Mouse (Mus musculus) kidney, embryonic 14.5 days (tissue): ENCODE data around the gene Fam166a. TPM values are rescaled to one million over a fixed set of nuclear protein-coding genes. Genes with fewer than 3 reads are reported as not detected.
"Not testable (repeated sequence)": the region's sequence is repeated elsewhere in the genome, so short reads cannot be mapped to it uniquely, and the experiment has no call there.

Source experiments
- ATAC-seq: fragments of 200-750 bp; cut with Nextera tagmentation; 2 replicates; pipeline ENCODE4 v1.8.0; 2017; ENCODE audit warnings: moderate number of reproducible peaks, mild to moderate bottlenecking, moderate TSS enrichment, moderate library complexity; ENCODE audit not compliant: low FRiP score, low TSS enrichment
- H3K27ac ChIP-seq: fragments of 300-500 bp; sonication (generic); 2 replicates; pipeline ENCODE4 v1.5.1; 2014; ENCODE audit warnings: low read depth, mild to moderate bottlenecking, low read length, moderate library complexity, mixed read lengths
- H3K27me3 ChIP-seq: fragments of 300-500 bp; sonication (generic); 2 replicates; pipeline ENCODE4 v1.6.1; 2014; ENCODE audit warnings: mild to moderate bottlenecking, low read length; ENCODE audit not compliant: control insufficient read depth, insufficient read depth
- H3K36me3 ChIP-seq: fragments of 300-500 bp; sonication (generic); 2 replicates; pipeline ENCODE4 v1.6.1; 2014; ENCODE audit warnings: low read length, mixed read lengths; ENCODE audit not compliant: control insufficient read depth, insufficient read depth
- H3K4me1 ChIP-seq: fragments of 300-500 bp; sonication (generic); 2 replicates; pipeline ENCODE4 v1.6.1; 2014; ENCODE audit warnings: low read length, mixed read lengths; ENCODE audit not compliant: control insufficient read depth, insufficient read depth
- H3K4me2 ChIP-seq: fragments of 300-500 bp; sonication (generic); replicated peaks from 2 replicates; pipeline ENCODE4 v1.6.1; 2014; ENCODE audit warnings: low read depth, mild to moderate bottlenecking, low read length
- H3K4me3 ChIP-seq: fragments of 300-500 bp; sonication (generic); 2 replicates; pipeline ENCODE4 v1.5.1; 2014; ENCODE audit warnings: mild to moderate bottlenecking, low read length
- H3K9ac ChIP-seq: fragments of 300-500 bp; sonication (generic); 2 replicates; pipeline ENCODE4 v1.6.1; 2014; ENCODE audit warnings: low read depth, mild to moderate bottlenecking, low read length, moderate library complexity
- H3K9me3 ChIP-seq: fragments of 300-500 bp; sonication (generic); 2 replicates; pipeline ENCODE4 v1.6.1; 2016; ENCODE audit warnings: low read length; ENCODE audit not compliant: control insufficient read depth
- WGBS: fragments of 180-500 bp; shearing (Covaris S2); extraction: QIAGEN DNeasy Blood & Tissue Kit; methylation state at CpG from one replicate; pipeline ENCODE4 v1.1.7; 2014; 5-methylcytosine and 5-hydroxymethylcytosine counted together
- polyA plus RNA-seq: library from polyadenylated mRNA; unstranded; fragments of >200 nt; fragmentation: Nextera tagmentation; extraction: Ambion mirVana; gene quantifications from 2 replicates; pipeline ENCODE4 v1.2.1, GENCODE M21; 2014

Fam166a gene
- polyA plus RNA-seq, 1 experiment from 2014 or later: 0.55 TPM

DNA sequence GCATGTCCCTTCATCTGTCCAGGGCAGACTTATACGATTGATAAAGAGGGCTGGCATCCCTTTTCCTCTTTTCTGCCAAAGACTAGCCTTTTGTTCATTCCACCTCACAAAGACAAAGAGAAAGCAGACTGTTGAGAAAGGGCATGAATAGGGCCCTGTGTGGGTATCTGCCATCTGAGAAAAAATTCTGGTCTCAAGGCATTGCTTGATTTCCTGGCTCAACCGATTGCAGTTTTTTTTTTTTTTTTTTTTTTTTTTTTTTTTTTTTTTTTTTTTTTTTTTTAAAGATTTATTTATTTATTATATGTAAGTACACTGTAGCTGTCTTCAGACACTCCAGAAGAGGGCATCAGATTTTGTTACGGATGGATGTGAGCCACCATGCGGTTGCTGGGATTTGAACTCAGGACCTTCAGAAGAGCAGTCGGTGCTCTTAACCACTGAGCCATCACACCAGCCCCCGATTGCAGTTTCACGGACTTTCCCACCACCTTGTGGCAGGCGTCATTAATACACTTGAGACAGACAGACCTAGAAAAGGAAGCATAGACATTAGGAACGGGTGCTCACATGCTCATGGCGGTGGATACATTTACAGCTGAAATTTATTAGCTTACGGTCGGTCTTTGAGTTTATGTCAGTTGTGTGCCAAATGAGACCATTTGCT lies 38.0 kb downstream of the Fam166a start:
- not testable (repeated sequence) for H3K9me3 ChIP-seq, H3K27ac ChIP-seq, H3K27me3 ChIP-seq, H3K36me3 ChIP-seq, ATAC-seq
- Histone ChIP-seq H3K4me2 (peak overlapping the region; percentile 95), H3K4me1 (peaks cover 12% of the 10 kb centered on the region), H3K4me3 (peak overlapping the region; percentile 87), H3K9ac (peak overlapping the region; percentile 73; the same call in 1 of the 2 replicates)
- 61% methylated on average over 10 of the region's 12 CpGs for WGBS

DNA sequence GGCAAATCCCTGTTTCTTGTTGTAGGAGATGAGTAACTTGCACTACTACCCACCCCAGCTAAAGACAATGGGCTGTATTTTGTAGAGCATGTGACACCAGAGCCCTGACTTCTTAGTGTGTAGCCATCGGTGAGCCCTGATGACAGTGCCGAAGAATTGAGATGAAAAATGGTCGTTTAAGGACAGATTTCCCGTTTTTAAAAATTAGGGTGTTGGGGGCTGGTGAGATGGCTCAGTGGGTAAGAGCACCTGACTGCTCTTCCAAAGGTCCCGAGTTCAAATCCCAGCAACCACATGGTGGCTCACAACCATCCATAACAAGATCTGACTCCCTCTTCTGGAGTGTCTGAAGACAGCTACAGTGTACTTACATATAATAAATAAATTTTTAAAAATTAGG lies 38.7 kb downstream of the Fam166a start:
- not testable (repeated sequence) for H3K4me3 ChIP-seq, H3K4me2 ChIP-seq, H3K27ac ChIP-seq, H3K27me3 ChIP-seq, H3K9ac ChIP-seq, H3K36me3 ChIP-seq, ATAC-seq, H3K9me3 ChIP-seq
- 87% methylated on average over 5 of the region's 5 CpGs for WGBS
- peaks cover 12% of the 10 kb centered on the region for H3K4me1 ChIP-seq

- no peak overlapping the region for H3K4me2 ChIP-seq
- ATAC-seq: no peak
These were observed 40.3 kb downstream of the Fam166a start for GRCm38 (mm10) chr2:25258887-25259286.

GRCm38 (mm10) chr2:25261870-25262269 lies 43.3 kb downstream of the Fam166a start:
- 52% methylated on average over 12 of the region's 12 CpGs for WGBS
- Histone ChIP-seq H3K27me3 (peaks cover 14% of the 10 kb centered on the region), H3K4me2 (peak overlapping the region; percentile 99), H3K9ac (peak overlapping the region; percentile 37; the same call in 1 of the 2 replicates), H3K36me3 (no peaks in the 10 kb centered on the region), H3K27ac (no peak overlapping the region; the same call in 1 of the 2 replicates), H3K4me1 (peaks cover 14% of the 10 kb centered on the region), H3K9me3 (no peaks in the 10 kb centered on the region), H3K4me3 (peak overlapping the region; percentile 78)
- no peak; the same call in 1 of the 2 replicates for ATAC-seq

More at GRCm38 (mm10) chr2:25258887-25259286, 40.3 kb downstream of the Fam166a start:
- Histone ChIP-seq H3K27me3 (peaks cover 10% of the 10 kb centered on the region), H3K9me3 (no peaks in the 10 kb centered on the region), H3K27ac (no peak overlapping the region), H3K36me3 (no peaks in the 10 kb centered on the region), H3K4me3 (no peak overlapping the region), H3K9ac (no peak overlapping the region), H3K4me1 (peaks cover 18% of the 10 kb centered on the region)
- WGBS: 64% methylated on average over 2 of the region's 2 CpGs

DNA sequence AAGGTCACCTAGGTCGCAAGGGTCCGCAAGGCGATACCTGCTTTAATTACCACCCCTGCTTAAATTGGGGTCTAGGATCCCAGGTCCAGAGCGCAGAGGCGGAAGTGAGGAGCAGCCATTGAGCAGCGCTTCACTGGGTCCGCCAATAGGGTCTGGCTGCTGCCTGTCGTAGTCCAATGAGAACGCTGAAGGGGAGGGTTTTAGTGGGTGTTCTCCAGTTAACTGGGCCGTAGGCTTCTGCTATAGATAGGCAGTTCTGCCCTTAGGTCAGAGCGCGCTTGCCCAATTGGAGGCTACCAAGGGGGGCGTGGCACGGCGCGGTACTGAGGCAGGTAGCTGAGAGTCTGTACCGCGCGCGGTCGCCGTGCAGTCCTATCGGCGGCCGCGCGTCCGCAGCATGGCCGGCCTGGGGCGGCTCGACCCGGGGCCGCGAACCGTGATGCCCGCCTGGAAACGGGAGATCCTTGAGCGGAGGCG lies 43.8 kb downstream of the Fam166a start, which contains the start of gene Tprn:
Gene Tprn (plus strand): TSS at position 328 of the 477 bp plus-strand sequence.
- under 1% methylated on average over 39 of the region's 39 CpGs for WGBS
- no peaks in the 10 kb centered on the region for H3K9me3 ChIP-seq
- ATAC-seq: peak; percentile 99
- no peak within 1 kb of the TSS; the same call in 1 of the 2 replicates for H3K27ac ChIP-seq
- H3K4me2 ChIP-seq: peak within 1 kb of the TSS; percentile 99
- peak within 1 kb of the TSS; percentile 78 for H3K4me3 ChIP-seq
- H3K4me1 ChIP-seq: peaks cover 14% of the 10 kb centered on the region
- H3K36me3 ChIP-seq: no peaks in the 10 kb centered on the region
- H3K27me3 ChIP-seq: peaks cover 14% of the 10 kb centered on the region
- peak within 1 kb of the TSS; percentile 66 for H3K9ac ChIP-seq

GRCm38 (mm10) chr2:25262795-25263622 lies 44.5 kb downstream of the Fam166a start:
- Histone ChIP-seq H3K27me3 (peaks cover 14% of the 10 kb centered on the region), H3K4me1 (peaks cover 14% of the 10 kb centered on the region), H3K4me2 (peak overlapping the region; percentile 99), H3K36me3 (no peaks in the 10 kb centered on the region), H3K27ac (no peak overlapping the region), H3K9ac (peak overlapping the region; percentile 66), H3K9me3 (no peaks in the 10 kb centered on the region), H3K4me3 (peak overlapping the region; percentile 78)
- under 1% methylated on average over 73 of the region's 82 CpGs for WGBS
- ATAC-seq: peak; percentile 16

DNA sequence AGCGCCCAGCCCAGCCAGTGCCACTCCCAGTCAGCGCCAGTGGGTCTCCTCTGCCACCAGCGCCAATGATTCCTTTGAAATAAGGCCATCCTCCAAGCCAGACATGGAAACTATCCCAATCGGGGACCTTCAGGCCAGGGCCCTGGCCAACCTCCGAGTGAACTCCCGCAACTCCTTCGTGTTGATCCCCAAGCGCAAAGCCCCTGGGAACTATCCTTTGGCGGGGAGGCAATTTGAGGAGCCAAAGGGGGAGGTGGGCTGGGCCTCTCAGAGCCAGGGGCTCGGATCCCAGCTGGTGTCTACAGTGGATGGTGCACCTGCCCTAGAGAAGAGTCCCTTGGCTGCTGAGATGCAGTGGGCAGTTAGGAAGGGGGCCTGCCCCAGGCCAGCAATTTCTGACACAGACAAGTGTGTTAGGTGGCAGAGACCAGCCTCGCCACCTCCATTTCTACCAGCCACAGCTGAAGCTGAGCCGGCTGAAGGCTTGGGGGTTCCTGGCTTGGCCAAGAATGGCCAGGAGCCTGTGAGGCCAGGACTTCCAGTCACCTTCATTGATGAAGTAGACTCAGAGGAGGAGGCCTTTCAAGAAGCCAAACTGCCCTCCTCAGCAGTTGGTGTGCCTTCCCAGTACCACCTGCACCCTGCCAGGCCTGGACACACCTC lies 45.2 kb downstream of the Fam166a start:
- Histone ChIP-seq H3K27me3 (peaks cover 14% of the 10 kb centered on the region), H3K9me3 (no peaks in the 10 kb centered on the region), H3K4me2 (peak overlapping the region; percentile 99), H3K4me3 (peak overlapping the region; percentile 78), H3K27ac (no peak overlapping the region), H3K9ac (peak overlapping the region; percentile 66), H3K4me1 (peaks cover 14% of the 10 kb centered on the region), H3K36me3 (peaks cover under 1% of the 10 kb centered on the region)
- no peak for ATAC-seq
- 19% methylated on average over 12 of the region's 12 CpGs for whole genome bisulfite sequencing

- no peaks in the 10 kb centered on the region for H3K9me3 ChIP-seq
- peaks cover 14% of the 10 kb centered on the region for H3K4me1 ChIP-seq
- H3K4me2 ChIP-seq: peak overlapping the region; percentile 15; the same call in 1 of the 2 replicates
- 81% methylated on average over 5 of the region's 5 CpGs for WGBS
- no peak overlapping the region; the same call in 1 of the 2 replicates for H3K4me3 ChIP-seq
- no peak overlapping the region for H3K27ac ChIP-seq
- H3K27me3 ChIP-seq: peaks cover 14% of the 10 kb centered on the region
- H3K9ac ChIP-seq: no peak overlapping the region; the same call in 1 of the 2 replicates
- H3K36me3 ChIP-seq: peaks cover 6% of the 10 kb centered on the region
- ATAC-seq: no peak
These were observed 45.7 kb downstream of the Fam166a start for GRCm38 (mm10) chr2:25264286-25264660.
